Mouse (Mus musculus): ENCODE data around the gene Rhoc.

DNA sequence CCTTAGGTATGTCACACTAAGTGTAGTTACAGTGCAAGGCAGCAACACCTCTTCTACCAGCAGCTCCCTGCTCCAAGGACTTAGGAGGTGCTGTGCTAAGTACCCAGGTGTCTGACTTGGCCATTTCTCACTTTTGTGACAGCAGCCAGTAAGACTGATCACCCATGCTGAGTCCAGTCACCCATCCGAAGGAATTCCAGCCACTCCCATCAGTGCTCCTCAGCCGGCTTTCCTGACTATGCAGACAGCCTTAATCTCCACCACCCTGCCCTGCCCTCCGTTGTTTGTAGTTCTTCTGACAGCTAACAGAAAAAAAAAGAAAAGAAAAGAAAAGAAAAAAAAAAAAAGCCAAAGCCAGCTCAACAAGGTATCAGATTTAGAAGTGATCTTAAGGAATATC is 23.6 kb downstream of the Rhoc start:
- TF ChIP-seq CTCF (IDR thresholded peaks at IDR 0.05; ENCODE audit: borderline replicate concordance, insufficient read depth, low read depth, low read length) (no peak), POLR2A (IDR thresholded peaks at IDR 0.05; ENCODE audit: borderline replicate concordance, insufficient read depth, low read length) (no peak)
